Mouse (Mus musculus): ENCODE measurements at regions not wholly inside any gene's neighbourhood (a gene's known extent, or its start where the extent isn't known, plus 50 kb on each side); places are given as distances from the start of the nearest gene placed in this dataset.

DNA sequence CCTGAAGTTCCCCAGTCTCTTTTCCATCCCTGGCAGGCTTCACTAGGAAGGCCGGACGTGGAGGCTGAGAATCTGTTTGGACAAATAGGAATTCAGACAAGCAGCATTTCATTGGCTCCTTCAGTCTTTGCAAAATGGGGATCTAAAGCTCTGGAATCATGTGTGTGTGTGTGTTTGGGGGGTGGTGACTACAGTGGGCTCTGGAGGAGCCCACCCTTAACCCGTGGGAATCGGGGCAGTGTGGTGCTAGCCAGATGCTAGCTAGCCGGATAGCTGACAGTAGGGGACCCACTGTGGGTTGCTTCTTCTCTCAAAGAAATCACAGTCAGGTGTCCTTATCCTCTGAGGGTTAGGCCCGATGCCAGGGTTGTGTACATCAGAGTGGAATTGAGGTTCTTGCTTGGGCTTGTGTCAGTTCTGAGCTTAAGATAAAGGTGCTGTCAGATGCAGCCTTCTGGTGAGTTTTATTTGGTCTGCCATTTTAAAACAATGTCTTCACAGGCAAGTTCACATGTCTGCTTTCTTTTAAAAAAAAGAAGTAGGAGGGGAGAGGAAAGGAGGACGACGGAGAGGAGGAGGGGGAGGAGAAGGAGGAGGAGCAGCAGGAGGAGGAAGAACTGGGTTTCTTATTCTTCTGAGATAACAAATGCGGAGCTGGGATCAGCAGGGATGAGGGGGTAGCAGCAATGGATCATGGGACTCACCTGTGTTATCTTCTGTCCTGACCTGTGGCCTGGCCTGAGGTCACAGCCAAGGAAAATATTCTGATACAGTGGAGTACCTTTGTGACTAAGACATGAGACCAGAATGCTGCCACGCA lies 129.6 kb downstream of the Rps24 start:
- Histone ChIP-seq H3K36me3 (ENCODE audit: control insufficient read depth, insufficient read depth, low read length) (no peaks in the 10 kb centered on the region), H3K27me3 (ENCODE audit: control insufficient read depth, insufficient read depth, low read length) (peaks cover 2% of the 10 kb centered on the region; the same call in 1 of the 2 replicates), H3K4me3 (ENCODE audit: low read depth, low read length) (no peak overlapping the region), H3K27ac (ENCODE audit: low read depth, low read length) (peak overlapping the region; percentile 99), H3K9ac (ENCODE audit: low read length) (peak overlapping the region; percentile 38; the same call in 1 of the 2 replicates), H3K9me3 (ENCODE audit: control insufficient read depth, low read length) (no peaks in the 10 kb centered on the region), H3K4me1 (replicated peaks; ENCODE audit: control insufficient read depth, insufficient read depth, low read length) (peaks cover 30% of the 10 kb centered on the region), H3K4me2 (ENCODE audit: low read depth, low read length, severe bottlenecking) (peak overlapping the region; percentile 28; the same call in 1 of the 2 replicates)
- DNase-seq (ENCODE audit: low spot score) (peak; percentile 55), ATAC-seq (replicated peaks; ENCODE audit: low FRiP score) (peak; percentile 0; the same call in 1 of the 2 replicates)
- 33% methylated on average over 10 of the region's 10 CpGs for WGBS

DNA sequence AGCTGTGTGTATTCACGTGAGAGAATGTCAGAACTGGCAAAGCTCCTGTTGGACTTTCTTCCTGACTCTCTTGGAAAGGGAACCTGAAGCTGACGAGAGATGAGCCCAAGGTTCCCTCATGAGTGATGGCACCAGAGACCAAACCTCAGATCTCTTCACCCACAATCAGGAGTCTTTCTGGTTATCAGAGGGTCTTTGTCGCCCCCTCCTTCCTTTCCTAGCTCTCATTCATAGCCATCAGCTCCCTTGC lies 130.1 kb downstream of the Rps24 start:
- ATAC-seq (replicated peaks; ENCODE audit: low FRiP score) (peak; percentile 0; the same call in 1 of the 2 replicates), DNase-seq (ENCODE audit: low spot score) (no peak)
- Histone ChIP-seq H3K27ac (ENCODE audit: low read depth, low read length) (peak overlapping the region; percentile 99), H3K36me3 (ENCODE audit: control insufficient read depth, insufficient read depth, low read length) (no peaks in the 10 kb centered on the region), H3K4me1 (replicated peaks; ENCODE audit: control insufficient read depth, insufficient read depth, low read length) (peaks cover 30% of the 10 kb centered on the region), H3K9ac (ENCODE audit: low read length) (peak overlapping the region; percentile 38; the same call in 1 of the 2 replicates), H3K4me2 (ENCODE audit: low read depth, low read length, severe bottlenecking) (peak overlapping the region; percentile 28; the same call in 1 of the 2 replicates), H3K9me3 (ENCODE audit: control insufficient read depth, low read length) (no peaks in the 10 kb centered on the region), H3K4me3 (ENCODE audit: low read depth, low read length) (no peak overlapping the region), H3K27me3 (ENCODE audit: control insufficient read depth, insufficient read depth, low read length) (peaks cover 2% of the 10 kb centered on the region; the same call in 1 of the 2 replicates)
- WGBS: 14% methylated on average over 3 of the region's 3 CpGs

DNA sequence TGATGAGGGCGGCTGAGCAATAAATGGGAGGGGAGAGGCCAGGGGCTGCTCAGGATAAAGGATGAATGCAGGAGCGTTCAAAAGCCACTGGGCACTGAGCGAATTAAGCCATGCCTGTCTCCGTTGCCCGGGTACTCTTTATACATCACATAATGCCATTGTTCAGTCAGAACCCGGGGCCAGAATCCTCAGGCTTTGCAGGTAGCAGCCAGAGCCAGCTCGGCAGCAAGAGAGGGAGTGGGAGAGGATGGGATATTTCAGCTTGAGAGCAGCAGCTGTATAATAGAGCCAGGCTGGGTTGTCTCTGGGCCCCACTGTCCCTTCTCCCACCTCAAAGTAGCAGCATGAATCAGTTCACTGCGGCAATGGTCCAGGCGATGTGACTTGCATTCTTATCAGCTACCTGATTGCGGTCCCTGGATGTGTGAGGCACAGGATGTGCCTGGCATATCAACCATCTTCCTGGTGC lies 130.5 kb downstream of the Rps24 start:
- no peaks in the 10 kb centered on the region for H3K36me3 ChIP-seq (ENCODE audit: control insufficient read depth, insufficient read depth, low read length)
- H3K9me3 ChIP-seq (ENCODE audit: control insufficient read depth, low read length): no peaks in the 10 kb centered on the region
- peaks cover 2% of the 10 kb centered on the region; the same call in 1 of the 2 replicates for H3K27me3 ChIP-seq (ENCODE audit: control insufficient read depth, insufficient read depth, low read length)
- peak overlapping the region; percentile 62 for H3K9ac ChIP-seq (ENCODE audit: low read length)
- H3K4me2 ChIP-seq (ENCODE audit: low read depth, low read length, severe bottlenecking): peak overlapping the region; percentile 29; the same call in 1 of the 2 replicates
- WGBS: 17% methylated on average over 10 of the region's 10 CpGs
- peaks cover 30% of the 10 kb centered on the region for H3K4me1 ChIP-seq (replicated peaks; ENCODE audit: control insufficient read depth, insufficient read depth, low read length)
- H3K4me3 ChIP-seq (ENCODE audit: low read depth, low read length): no peak overlapping the region
- DNase-seq (ENCODE audit: low spot score) (peak; percentile 90), ATAC-seq (replicated peaks; ENCODE audit: low FRiP score) (peak; percentile 89)
- H3K27ac ChIP-seq (ENCODE audit: low read depth, low read length): peak overlapping the region; percentile 99

DNA sequence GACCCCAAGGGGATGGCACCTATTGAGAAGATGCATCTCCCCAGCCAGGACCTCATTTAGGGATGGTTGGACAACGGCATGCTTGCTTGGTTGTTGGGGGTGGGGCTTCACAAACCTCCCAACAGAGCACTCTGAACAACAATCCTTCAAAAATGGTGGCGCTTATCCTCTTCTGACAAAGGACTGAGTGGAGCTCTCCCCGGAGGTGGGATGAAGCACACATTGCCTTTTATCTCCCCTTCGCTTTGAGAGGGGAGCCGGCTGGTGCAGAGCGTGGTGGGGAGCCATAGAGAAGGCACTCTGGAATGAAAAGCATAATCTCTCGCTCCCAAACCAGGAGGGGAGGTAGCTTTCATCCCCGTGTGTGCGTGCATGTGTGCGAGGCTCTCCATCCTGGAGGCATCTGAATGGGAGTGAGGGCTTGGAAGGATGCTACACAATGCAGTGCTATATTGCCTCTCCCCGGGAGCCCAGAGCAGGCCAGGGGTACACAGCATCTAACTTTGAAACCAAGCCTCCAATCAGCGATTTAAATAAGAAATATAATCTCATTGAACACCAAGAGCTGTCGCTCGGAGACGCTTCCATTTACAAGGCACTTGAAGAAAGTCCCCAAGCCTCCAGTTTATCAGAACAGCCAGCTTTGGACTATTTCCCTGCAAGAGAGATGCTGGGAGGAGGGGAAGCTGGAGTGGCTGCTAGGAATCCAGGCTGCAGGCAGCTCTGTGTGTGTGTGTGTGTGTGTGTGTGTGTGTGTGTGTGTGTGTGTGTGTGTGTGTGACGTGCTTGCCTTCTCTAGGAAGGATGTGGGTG lies 131.5 kb downstream of the Rps24 start:
- H3K9me3 ChIP-seq (ENCODE audit: control insufficient read depth, low read length): no peaks in the 10 kb centered on the region
- H3K9ac ChIP-seq (ENCODE audit: low read length): peak overlapping the region; percentile 62
- H3K4me1 ChIP-seq (replicated peaks; ENCODE audit: control insufficient read depth, insufficient read depth, low read length): peaks cover 30% of the 10 kb centered on the region
- H3K4me2 ChIP-seq (ENCODE audit: low read depth, low read length, severe bottlenecking): peak overlapping the region; percentile 29; the same call in 1 of the 2 replicates
- H3K27ac ChIP-seq (ENCODE audit: low read depth, low read length): peak overlapping the region; percentile 99
- H3K36me3 ChIP-seq (ENCODE audit: control insufficient read depth, insufficient read depth, low read length): no peaks in the 10 kb centered on the region
- H3K27me3 ChIP-seq (ENCODE audit: control insufficient read depth, insufficient read depth, low read length): no peaks in the 10 kb centered on the region
- H3K4me3 ChIP-seq (ENCODE audit: low read depth, low read length): no peak overlapping the region
- DNase-seq (ENCODE audit: low spot score) (peak; percentile 79), ATAC-seq (replicated peaks; ENCODE audit: low FRiP score) (peak; percentile 79)
- WGBS: 8% methylated on average over 16 of the region's 16 CpGs

DNA sequence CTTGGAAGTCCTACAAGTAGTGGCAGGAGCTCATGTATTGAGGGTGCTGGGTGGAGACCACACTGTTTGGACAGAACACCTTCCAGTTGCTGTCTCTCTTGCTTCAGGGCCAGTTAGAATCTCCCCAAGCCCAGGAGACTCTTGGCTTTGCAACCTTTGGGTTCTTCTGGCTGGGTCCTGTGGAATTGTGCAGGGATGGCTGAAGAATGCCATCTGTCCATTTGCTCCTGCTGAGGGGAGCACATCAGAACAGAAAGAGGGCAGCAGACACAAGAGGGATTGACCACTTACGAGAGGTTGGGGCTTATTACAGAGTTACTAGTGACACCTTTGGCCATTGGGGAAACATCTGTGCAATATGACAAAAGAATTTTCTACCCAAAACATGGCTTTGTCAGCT lies 145.1 kb downstream of the Rps24 start:
- H3K27ac ChIP-seq (ENCODE audit: low read depth, low read length): no peak overlapping the region
- WGBS: 78% methylated on average over 1 of the region's 1 CpGs
- no peaks in the 10 kb centered on the region; the same call in 1 of the 2 replicates for H3K9me3 ChIP-seq (ENCODE audit: control insufficient read depth, low read length)
- no peak for ATAC-seq (replicated peaks; ENCODE audit: low FRiP score)
- no peaks in the 10 kb centered on the region for H3K27me3 ChIP-seq (ENCODE audit: control insufficient read depth, insufficient read depth, low read length)
- no peaks in the 10 kb centered on the region for H3K36me3 ChIP-seq (ENCODE audit: control insufficient read depth, insufficient read depth, low read length)
- DNase-seq (ENCODE audit: low spot score): no peak
- H3K9ac ChIP-seq (ENCODE audit: low read length): no peak overlapping the region
- no peak overlapping the region for H3K4me2 ChIP-seq (ENCODE audit: low read depth, low read length, severe bottlenecking)
- H3K4me3 ChIP-seq (ENCODE audit: low read depth, low read length): no peak overlapping the region
- no peaks in the 10 kb centered on the region for H3K4me1 ChIP-seq (replicated peaks; ENCODE audit: control insufficient read depth, insufficient read depth, low read length)

DNA sequence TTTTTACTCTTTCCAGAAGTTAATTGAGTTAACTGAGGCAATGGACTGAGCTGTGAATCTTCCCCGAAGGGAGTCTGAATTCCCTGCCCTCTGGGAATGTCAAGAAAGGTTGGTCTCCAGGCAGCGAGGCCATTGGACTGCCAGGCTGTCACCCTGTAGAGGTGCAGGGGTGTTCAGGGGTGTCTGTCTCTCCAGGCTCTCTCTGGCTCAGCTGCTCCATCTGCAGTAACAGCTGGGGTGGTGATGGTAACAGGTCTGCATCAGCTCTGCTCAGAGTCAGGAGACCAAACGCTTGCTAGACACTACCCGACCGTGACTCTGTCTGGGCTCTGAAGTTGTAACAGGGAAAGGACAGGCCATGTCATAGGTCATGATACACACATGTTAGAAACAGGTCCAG lies 154.9 kb downstream of the Rps24 start:
- Histone ChIP-seq H3K9ac (ENCODE audit: low read length) (no peak overlapping the region), H3K9me3 (ENCODE audit: control insufficient read depth, low read length) (no peaks in the 10 kb centered on the region), H3K4me1 (replicated peaks; ENCODE audit: control insufficient read depth, insufficient read depth, low read length) (peaks cover 7% of the 10 kb centered on the region; the same call in 1 of the 2 replicates), H3K27me3 (ENCODE audit: control insufficient read depth, insufficient read depth, low read length) (no peaks in the 10 kb centered on the region), H3K27ac (ENCODE audit: low read depth, low read length) (no peak overlapping the region), H3K4me3 (ENCODE audit: low read depth, low read length) (no peak overlapping the region), H3K36me3 (ENCODE audit: control insufficient read depth, insufficient read depth, low read length) (no peaks in the 10 kb centered on the region), H3K4me2 (ENCODE audit: low read depth, low read length, severe bottlenecking) (no peak overlapping the region)
- WGBS: 62% methylated on average over 5 of the region's 5 CpGs
- no peak for DNase-seq (ENCODE audit: low spot score)
- ATAC-seq (replicated peaks; ENCODE audit: low FRiP score): no peak

DNA sequence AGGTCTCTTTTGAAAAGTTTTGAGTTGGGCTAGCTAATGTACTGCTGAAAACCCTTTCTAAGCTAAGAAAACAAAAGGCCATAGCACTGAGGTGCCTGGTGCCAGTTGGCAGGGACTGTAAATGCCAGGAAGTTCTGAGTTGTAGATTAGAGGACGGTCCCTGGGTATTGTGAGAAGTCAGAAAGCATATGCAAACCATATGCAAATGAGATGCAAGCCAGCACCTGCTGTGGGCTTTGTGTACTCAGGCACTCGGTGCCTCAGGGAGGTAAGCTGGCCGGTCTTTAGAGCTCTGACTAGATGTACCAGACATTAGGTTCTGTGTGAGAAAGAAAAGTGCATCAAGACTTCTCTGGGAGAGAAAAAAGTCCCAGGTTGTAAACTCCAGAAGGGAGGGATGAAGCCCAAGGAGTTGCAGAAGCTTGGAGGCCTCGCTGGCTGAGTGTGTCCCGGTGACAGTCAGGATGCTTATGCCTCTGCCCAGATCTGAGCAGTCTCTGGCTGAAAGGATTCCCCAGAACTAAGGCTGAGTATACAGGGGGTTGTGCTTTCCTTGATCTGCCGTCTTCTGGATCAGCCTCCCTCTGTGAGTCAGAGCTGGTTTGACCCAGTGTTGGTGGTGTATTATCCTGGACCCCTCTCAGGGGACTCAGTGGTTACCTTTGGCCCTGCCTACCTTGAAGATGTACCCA lies 157.3 kb downstream of the Rps24 start:
- Histone ChIP-seq H3K4me1 (replicated peaks; ENCODE audit: control insufficient read depth, insufficient read depth, low read length) (peaks cover 8% of the 10 kb centered on the region; the same call in 1 of the 2 replicates), H3K4me2 (ENCODE audit: low read depth, low read length, severe bottlenecking) (no peak overlapping the region), H3K9me3 (ENCODE audit: control insufficient read depth, low read length) (no peaks in the 10 kb centered on the region), H3K9ac (ENCODE audit: low read length) (peak overlapping the region; percentile 13; the same call in 1 of the 2 replicates), H3K27ac (ENCODE audit: low read depth, low read length) (peak overlapping the region; percentile 70), H3K4me3 (ENCODE audit: low read depth, low read length) (no peak overlapping the region), H3K27me3 (ENCODE audit: control insufficient read depth, insufficient read depth, low read length) (no peaks in the 10 kb centered on the region), H3K36me3 (ENCODE audit: control insufficient read depth, insufficient read depth, low read length) (no peaks in the 10 kb centered on the region)
- peak; percentile 82 for ATAC-seq (replicated peaks; ENCODE audit: low FRiP score)
- WGBS: 19% methylated on average over 6 of the region's 6 CpGs
- DNase-seq (ENCODE audit: low spot score): no peak

DNA sequence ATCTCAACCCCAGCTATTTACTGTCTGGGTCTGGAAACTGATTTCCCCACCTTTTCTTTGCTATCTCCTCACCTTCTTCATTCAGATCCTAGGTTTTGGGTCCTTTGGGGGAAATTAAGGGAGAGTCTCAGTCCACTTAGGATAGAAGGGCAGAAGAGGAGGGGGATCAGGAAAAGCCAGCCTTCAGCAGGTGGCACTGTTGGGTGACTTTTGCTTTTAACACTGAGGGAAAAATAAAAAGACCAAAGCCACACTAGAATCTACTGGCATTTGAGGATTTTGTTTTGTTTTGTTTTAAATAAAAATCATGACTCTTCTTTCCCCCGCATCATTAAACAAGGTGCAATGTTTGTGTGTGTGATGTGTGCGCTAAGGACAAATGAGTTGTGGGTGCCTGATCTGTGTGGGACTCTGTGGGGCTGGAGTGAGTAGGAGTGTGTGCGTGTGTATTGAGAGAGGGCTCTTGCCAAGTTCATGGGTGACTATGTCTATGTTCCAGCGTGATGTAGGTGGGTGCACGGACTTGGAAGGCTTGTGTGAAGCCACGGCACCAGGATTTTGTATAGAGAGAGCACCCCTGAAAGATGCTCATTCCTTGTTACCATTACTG lies 159.4 kb downstream of the Rps24 start:
- 95% methylated on average over 6 of the region's 6 CpGs for WGBS
- Histone ChIP-seq H3K9ac (ENCODE audit: low read length) (no peak overlapping the region), H3K27me3 (ENCODE audit: control insufficient read depth, insufficient read depth, low read length) (no peaks in the 10 kb centered on the region), H3K4me3 (ENCODE audit: low read depth, low read length) (no peak overlapping the region), H3K27ac (ENCODE audit: low read depth, low read length) (no peak overlapping the region), H3K4me1 (replicated peaks; ENCODE audit: control insufficient read depth, insufficient read depth, low read length) (peaks cover 19% of the 10 kb centered on the region), H3K36me3 (ENCODE audit: control insufficient read depth, insufficient read depth, low read length) (no peaks in the 10 kb centered on the region), H3K9me3 (ENCODE audit: control insufficient read depth, low read length) (no peaks in the 10 kb centered on the region), H3K4me2 (ENCODE audit: low read depth, low read length, severe bottlenecking) (no peak overlapping the region)
- DNase-seq (ENCODE audit: low spot score) (no peak), ATAC-seq (replicated peaks; ENCODE audit: low FRiP score) (no peak)
